Mouse (Mus musculus) embryonic facial prominence, embryonic 14.5 days (tissue): Measurements from ENCODE around the gene Mpnd. TPM values are rescaled to one million over a fixed set of nuclear protein-coding genes. Genes with fewer than 3 reads are reported as not detected.

ENCODE experiments used
- ATAC-seq: fragments of 200-750 bp; cut with Nextera tagmentation; 2 replicates; pipeline ENCODE4 v1.8.0; 2017; ENCODE audit warnings: low read depth, moderate number of reproducible peaks, moderate TSS enrichment
- DNase-seq: peaks from one replicate; pipeline ENCODE4 v3.0.0-alpha.2; 2015; ENCODE audit warnings: low spot score
- H3K27ac ChIP-seq: fragments of 300-500 bp; sonication (generic); replicated peaks from 2 replicates; pipeline ENCODE4 v1.5.1; 2014; ENCODE audit warnings: low read depth, mild to moderate bottlenecking, low read length, moderate library complexity
- H3K27me3 ChIP-seq: fragments of 300-500 bp; sonication (generic); replicated peaks from 2 replicates; pipeline ENCODE4 v1.6.1; 2014; ENCODE audit warnings: low read length; ENCODE audit not compliant: control insufficient read depth, insufficient read depth
- H3K36me3 ChIP-seq: fragments of 300-500 bp; sonication (generic); 2 replicates; pipeline ENCODE4 v1.6.1; 2014; ENCODE audit warnings: low read length, mixed read lengths; ENCODE audit not compliant: control insufficient read depth, insufficient read depth
- H3K4me1 ChIP-seq: fragments of 300-500 bp; sonication (generic); 2 replicates; pipeline ENCODE4 v1.6.1; 2014; ENCODE audit warnings: antibody characterized with exemption, low read length; ENCODE audit not compliant: control insufficient read depth, insufficient read depth
- H3K4me2 ChIP-seq: fragments of 300-500 bp; sonication (generic); 2 replicates; pipeline ENCODE4 v1.6.1; 2014; ENCODE audit warnings: low read depth, mild to moderate bottlenecking, low read length, moderate library complexity, mixed read lengths
- H3K4me3 ChIP-seq: fragments of 300-500 bp; sonication (generic); 2 replicates; pipeline ENCODE4 v1.5.1; 2014; ENCODE audit warnings: low read depth, mild to moderate bottlenecking, low read length
- H3K9ac ChIP-seq: fragments of 300-500 bp; sonication (generic); 2 replicates; pipeline ENCODE4 v1.6.1; 2014; ENCODE audit warnings: low read depth, mild to moderate bottlenecking, low read length, moderate library complexity, mixed read lengths
- H3K9me3 ChIP-seq: fragments of 300-500 bp; sonication (generic); 2 replicates; pipeline ENCODE4 v1.6.1; 2016; ENCODE audit warnings: low read length; ENCODE audit not compliant: control insufficient read depth
- WGBS: fragments of 180-500 bp; shearing (Covaris S2); extraction: QIAGEN DNeasy Blood & Tissue Kit; methylation state at CpG from one replicate; pipeline ENCODE4 v1.1.7; 2014; 5-methylcytosine and 5-hydroxymethylcytosine counted together
- polyA plus RNA-seq: library from polyadenylated mRNA; unstranded; fragments of >200 nt; fragmentation: Nextera tagmentation; extraction: Ambion mirVana; gene quantifications from 2 replicates; pipeline ENCODE4 v1.2.1, GENCODE M21; 2014

Gene Mpnd
- polyA plus RNA-seq, 1 experiment from 2014 or later: 81.8 TPM

- Histone ChIP-seq H3K4me1 (peaks cover 12% of the 10 kb centered on the region), H3K9ac (peak within 1 kb of the TSS; percentile 76), H3K36me3 (peaks cover 34% of the 10 kb centered on the region), H3K27ac (no peak within 1 kb of the TSS), H3K4me2 (peak within 1 kb of the TSS; percentile 74), H3K4me3 (peak within 1 kb of the TSS; percentile 50), H3K9me3 (no peaks in the 10 kb centered on the region), H3K27me3 (peaks cover 10% of the 10 kb centered on the region; the same call in 1 of the 2 replicates)
- DNase-seq (peak; percentile 39), ATAC-seq (peak; percentile 64)
- WGBS: 16% methylated on average over 29 of the region's 55 CpGs
These were observed 35.3 kb upstream of the Mpnd start, which contains the start of gene Shd for GRCm38 (mm10) chr17:55969966-55970891. Shd (plus strand) TSS chr17:55970467.

- H3K4me2 ChIP-seq: peak overlapping the region; percentile 74
- H3K27me3 ChIP-seq: peaks cover 10% of the 10 kb centered on the region; the same call in 1 of the 2 replicates
- no peak for DNase-seq
- WGBS: 19% methylated on average over 19 of the region's 22 CpGs
- no peak overlapping the region for H3K27ac ChIP-seq
- ATAC-seq: no peak
- H3K4me1 ChIP-seq: peaks cover 12% of the 10 kb centered on the region
- H3K4me3 ChIP-seq: peak overlapping the region; percentile 50
- H3K9ac ChIP-seq: peak overlapping the region; percentile 76; the same call in 1 of the 2 replicates
- H3K36me3 ChIP-seq: peaks cover 23% of the 10 kb centered on the region
- H3K9me3 ChIP-seq: no peaks in the 10 kb centered on the region
These were observed 34.1 kb upstream of the Mpnd start for GRCm38 (mm10) chr17:55971453-55971852.

GRCm38 (mm10) chr17:55976255-55976862, 29.2 kb upstream of the Mpnd start:
- no peaks in the 10 kb centered on the region for H3K9me3 ChIP-seq
- no peaks in the 10 kb centered on the region for H3K4me1 ChIP-seq
- WGBS: 17% methylated on average over 13 of the region's 13 CpGs
- peaks cover 5% of the 10 kb centered on the region; the same call in 1 of the 2 replicates for H3K36me3 ChIP-seq
- no peak overlapping the region for H3K27ac ChIP-seq
- peak; percentile 81 for DNase-seq
- no peak overlapping the region for H3K9ac ChIP-seq
- H3K27me3 ChIP-seq: 0 out of 2 replicates have a peak, but pooled peaks cover 2% of the 10 kb centered on the region
- no peak overlapping the region for H3K4me2 ChIP-seq
- peak; percentile 70 for ATAC-seq
- no peak overlapping the region for H3K4me3 ChIP-seq

- peaks cover 5% of the 10 kb centered on the region; the same call in 1 of the 2 replicates for H3K36me3 ChIP-seq
- no peaks in the 10 kb centered on the region for H3K4me1 ChIP-seq
- 58% methylated on average over 3 of the region's 3 CpGs for WGBS
- ATAC-seq (no peak), DNase-seq (no peak)
- no peak overlapping the region for H3K4me2 ChIP-seq
- H3K4me3 ChIP-seq: no peak overlapping the region
- no peak overlapping the region for H3K27ac ChIP-seq
- H3K9ac ChIP-seq: no peak overlapping the region
- no peaks in the 10 kb centered on the region for H3K9me3 ChIP-seq
- no peaks in the 10 kb centered on the region for H3K27me3 ChIP-seq
These were observed 28.2 kb upstream of the Mpnd start for GRCm38 (mm10) chr17:55977301-55977700.

- WGBS: 9% methylated on average over 31 of the region's 35 CpGs
- ATAC-seq (peak; percentile 74), DNase-seq (peak; percentile 83)
- peak within 1 kb of the TSS; percentile 60 for H3K9ac ChIP-seq
- H3K4me1 ChIP-seq: no peaks in the 10 kb centered on the region
- H3K4me3 ChIP-seq: peak within 1 kb of the TSS; percentile 50
- no peak within 1 kb of the TSS for H3K27ac ChIP-seq
- H3K9me3 ChIP-seq: no peaks in the 10 kb centered on the region
- H3K27me3 ChIP-seq: no peaks in the 10 kb centered on the region
- 0 out of 2 replicates have a peak, but pooled peaks cover 3% of the 10 kb centered on the region for H3K36me3 ChIP-seq
- peak within 1 kb of the TSS; percentile 68 for H3K4me2 ChIP-seq
These were observed 19.2 kb upstream of the Mpnd start, which contains the start of gene Fsd1 for GRCm38 (mm10) chr17:55986030-55986961. Fsd1 (plus strand) TSS chr17:55986509.

GRCm38 (mm10) chr17:55990278-55990898, 15.1 kb upstream of the Mpnd start:
- Histone ChIP-seq H3K9me3 (no peaks in the 10 kb centered on the region), H3K27ac (no peak overlapping the region), H3K36me3 (0 out of 2 replicates have a peak, but pooled peaks cover 6% of the 10 kb centered on the region), H3K9ac (no peak overlapping the region), H3K4me1 (no peaks in the 10 kb centered on the region), H3K27me3 (no peaks in the 10 kb centered on the region), H3K4me2 (no peak overlapping the region), H3K4me3 (no peak overlapping the region)
- ATAC-seq (no peak), DNase-seq (no peak)
- 76% methylated on average over 7 of the region's 8 CpGs for WGBS

- 88% methylated on average over 15 of the region's 15 CpGs for WGBS
- Histone ChIP-seq H3K4me3 (no peak overlapping the region), H3K4me2 (no peak overlapping the region), H3K4me1 (0 out of 2 replicates have a peak, but pooled peaks cover 2% of the 10 kb centered on the region), H3K27me3 (no peaks in the 10 kb centered on the region; the same call in 1 of the 2 replicates), H3K9ac (no peak overlapping the region), H3K36me3 (0 out of 2 replicates have a peak, but pooled peaks cover 14% of the 10 kb centered on the region), H3K27ac (no peak overlapping the region), H3K9me3 (no peaks in the 10 kb centered on the region)
- DNase-seq (no peak), ATAC-seq (no peak)
These were observed 9.5 kb upstream of the Mpnd start for GRCm38 (mm10) chr17:55996007-55996406.
